Mouse (Mus musculus): ENCODE results near the gene Fkbp11. TPM values are rescaled to one million over a fixed set of nuclear protein-coding genes. Genes with fewer than 3 reads are reported as not detected.

Gene Fkbp11
- polyA plus RNA-seq (2012; rRNA removed): 136 and 198 TPM in 2 replicates

DNA sequence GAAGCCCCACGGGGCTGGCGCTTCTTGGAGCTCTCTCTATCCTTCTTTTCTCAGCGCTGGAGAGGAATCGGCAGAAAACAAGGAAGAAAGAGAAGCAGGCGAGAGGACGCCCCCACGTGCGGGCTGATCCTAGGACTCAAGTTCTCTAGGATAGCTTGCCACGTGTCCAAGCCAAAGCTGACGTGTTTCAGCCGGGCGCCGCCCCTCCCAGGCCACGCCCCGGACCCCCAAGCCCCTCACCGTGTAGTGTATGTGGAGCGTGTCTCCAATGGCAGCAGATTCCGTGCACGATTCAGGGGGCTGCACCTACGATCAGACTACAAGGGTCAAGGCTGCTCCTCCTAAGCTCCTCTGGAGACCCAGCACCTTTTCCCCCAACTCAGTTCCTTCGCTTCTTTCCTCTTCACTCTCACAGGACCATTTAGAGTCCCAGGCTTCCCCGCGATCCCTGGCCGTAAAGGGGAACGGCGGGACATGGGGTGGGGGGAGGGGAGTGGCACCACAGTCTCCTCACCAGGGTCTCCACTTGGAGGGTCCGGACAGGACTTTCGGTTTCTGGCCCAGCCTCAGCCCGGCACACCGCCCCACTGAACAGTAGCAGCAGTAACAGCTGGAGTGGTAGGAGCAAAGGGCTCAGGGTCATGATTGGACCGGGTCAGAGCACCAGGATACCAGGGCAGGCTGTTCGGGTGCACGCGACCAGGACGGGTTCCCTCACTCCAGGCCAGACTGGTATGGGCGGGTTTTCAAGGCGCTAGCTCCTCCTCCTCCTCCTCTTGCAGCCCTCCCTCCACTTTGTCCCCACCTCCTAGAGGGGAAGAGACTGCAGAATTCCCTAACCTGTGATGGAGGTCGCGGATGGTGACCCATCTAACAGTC is at the start of gene Fkbp11:
Gene Fkbp11, minus strand, starts transcription at position 756 of the 879 bp plus-strand sequence.

DNA sequence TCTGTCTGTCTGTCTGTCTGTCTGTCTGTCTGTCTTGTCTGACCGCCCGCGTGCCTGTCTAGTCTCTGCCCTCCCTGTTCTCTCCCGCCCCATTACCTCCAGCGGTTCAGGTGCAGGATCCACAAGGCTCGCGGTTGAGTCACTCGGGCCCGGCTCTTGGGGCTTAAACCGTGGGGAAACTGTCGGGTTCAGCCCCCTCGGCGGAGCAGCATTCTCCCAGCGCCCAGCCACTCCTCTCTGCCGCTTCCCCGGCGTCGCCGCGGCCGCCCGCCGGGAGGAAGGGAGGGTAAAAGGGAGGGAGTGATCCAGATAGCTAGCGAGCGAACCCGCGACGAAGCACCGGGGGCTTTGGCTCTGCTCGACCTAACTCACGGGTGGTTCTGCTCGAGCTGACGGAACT is 49.8 kb upstream of the Fkbp11 start, which contains the start of gene Wnt10b:
Gene Wnt10b, minus strand, starts transcription at position 389 of the 400 bp plus-strand sequence.

GRCm38 (mm10) chr15:98762670-98763529 is 34.9 kb upstream of the Fkbp11 start, which contains the start of gene Arf3:
Gene Arf3 (minus strand): TSS chr15:98763214.

GRCm38 (mm10) chr15:98707766-98708372 is 20.1 kb downstream of the Fkbp11 start, which contains the start of gene Ccdc65:
Gene Ccdc65 (plus strand): TSS chr15:98708207.

GRCm38 (mm10) chr15:98676940-98677728 is 50.9 kb downstream of the Fkbp11 start, which contains the start of gene Rnd1:
Gene Rnd1 (minus strand): TSS chr15:98677461.

Other genes starting within 250 kb of the Fkbp11 start
- gene Lalba, start 245.5 kb downstream of the Fkbp11 start, polyA plus RNA-seq (2012; rRNA removed): not detected in 2 replicates
- gene Olfr279, start 235.8 kb downstream of the Fkbp11 start, polyA plus RNA-seq (2012; rRNA removed): not detected in 2 replicates
- gene Kansl2, start 193.9 kb downstream of the Fkbp11 start, polyA plus RNA-seq (2012; rRNA removed): 19.0 and 19.6 TPM in 2 replicates
- 6.7 TPM in 2 replicates for gene Ccnt1, start 157.3 kb downstream of the Fkbp11 start, polyA plus RNA-seq (2012; rRNA removed)
- gene 4930415O20Rik, start 157.2 kb downstream of the Fkbp11 start, polyA plus RNA-seq (2012; rRNA removed): 0.06 TPM in 1 of 2 replicates, not detected in the other
- 14.0 and 17.8 TPM in 2 replicates for gene Adcy6, start 118.1 kb downstream of the Fkbp11 start, polyA plus RNA-seq (2012; rRNA removed)
- 1.2 TPM in 2 replicates for gene Cacnb3, start 97.4 kb downstream of the Fkbp11 start, polyA plus RNA-seq (2012; rRNA removed)
- gene Ddx23, start 65.3 kb downstream of the Fkbp11 start, polyA plus RNA-seq (2012; rRNA removed): 16.7 and 18.6 TPM in 2 replicates
- gene Rnd1, start 50.7 kb downstream of the Fkbp11 start, polyA plus RNA-seq (2012; rRNA removed): 1.9 and 2.1 TPM in 2 replicates
- 0.03 and 0.04 TPM in 2 replicates for gene Ccdc65, start 20.0 kb downstream of the Fkbp11 start, polyA plus RNA-seq (2012; rRNA removed)
- 17.4 and 22.0 TPM in 2 replicates for gene Arf3, start 35.0 kb upstream of the Fkbp11 start, polyA plus RNA-seq (2012; rRNA removed)
- 0.03 and 0.07 TPM in 2 replicates for gene Wnt10b, start 50.0 kb upstream of the Fkbp11 start, polyA plus RNA-seq (2012; rRNA removed)
- not detected in 2 replicates for gene Wnt1, start 61.7 kb upstream of the Fkbp11 start, polyA plus RNA-seq (2012; rRNA removed)
- 0.01 and 0.02 TPM in 2 replicates for gene Ddn, start 81.3 kb upstream of the Fkbp11 start, polyA plus RNA-seq (2012; rRNA removed)
- 47.3 and 53.3 TPM in 2 replicates for gene Prkag1, start 103.3 kb upstream of the Fkbp11 start, polyA plus RNA-seq (2012; rRNA removed)
- gene Kmt2d, start 143.0 kb upstream of the Fkbp11 start, polyA plus RNA-seq (2012; rRNA removed): 3.5 and 6.2 TPM in 2 replicates
- gene Rhebl1, start 166.3 kb upstream of the Fkbp11 start, polyA plus RNA-seq (2012; rRNA removed): 1.5 and 1.6 TPM in 2 replicates
- 0.14 and 0.16 TPM in 2 replicates for gene Dhh, start 170.3 kb upstream of the Fkbp11 start, polyA plus RNA-seq (2012; rRNA removed)
- 15.8 and 17.4 TPM in 2 replicates for gene Lmbr1l, start 190.0 kb upstream of the Fkbp11 start, polyA plus RNA-seq (2012; rRNA removed)
- 760 and 830 TPM in 2 replicates for gene Tuba1b, start 206.4 kb upstream of the Fkbp11 start, polyA plus RNA-seq (2012; rRNA removed)
- 0.19 TPM in 1 of 2 replicates, not detected in the other for gene Gm49450, start 225.4 kb upstream of the Fkbp11 start, polyA plus RNA-seq (2012; rRNA removed)
- 31.0 and 37.6 TPM in 2 replicates for gene Tuba1a, start 225.5 kb upstream of the Fkbp11 start, polyA plus RNA-seq (2012; rRNA removed)

Data from liver, embryonic 18 days (tissue).